Mouse (Mus musculus) MEL (cell line): ENCODE measurements around the gene Mast1.

Source experiments
- MAFK ChIP-seq: IDR thresholded peaks from 2 replicates; pipeline ENCODE4 v1.6.1; 2011; ENCODE audit warnings: low read depth, mild to moderate bottlenecking, low read length, improper control_type of control experiment, borderline replicate concordance
- MXI1 ChIP-seq: IDR thresholded peaks from 2 replicates; pipeline ENCODE4 v1.6.1; 2011; ENCODE audit warnings: mild to moderate bottlenecking, low read depth, low read length, improper control_type of control experiment

GRCm38 (mm10) chr8:84949753-84950152 is 12.6 kb upstream of the Mast1 start:
- no peak for TF ChIP-seq MXI1
- no peak for TF ChIP-seq MAFK
